Mouse (Mus musculus) adrenal gland, adult 18-20 months (tissue): ENCODE results near the gene St6galnac3. TPM values are rescaled to one million over a fixed set of nuclear protein-coding genes. Genes with fewer than 3 reads are reported as not detected.

Experiments
- DNase-seq, 2 experiments: peaks; one replicate each; pipeline ENCODE4 v3.0.0; 2021 to 2022; ENCODE audit warnings: low spot score in 2 of 2
- total RNA-seq, 2 experiments: library from RNA; stranded (reverse); gene quantifications; 1 replicate in 1 of 2; 2 replicates in 1 of 2; pipeline ENCODE4 v1.2.3; 2021

Gene St6galnac3
- total RNA-seq, 2 experiments from 2014 or later = 11.2 to 14.8 TPM

- no peak for DNase-seq
Measured at GRCm38 (mm10) chr3:153480005-153480635, 244.9 kb downstream of the St6galnac3 start.

- no peak for DNase-seq
Measured at GRCm38 (mm10) chr3:153475919-153476318, 249.1 kb downstream of the St6galnac3 start.

- DNase-seq = no peak
Measured at GRCm38 (mm10) chr3:153475461-153475860, 249.5 kb downstream of the St6galnac3 start.

DNA sequence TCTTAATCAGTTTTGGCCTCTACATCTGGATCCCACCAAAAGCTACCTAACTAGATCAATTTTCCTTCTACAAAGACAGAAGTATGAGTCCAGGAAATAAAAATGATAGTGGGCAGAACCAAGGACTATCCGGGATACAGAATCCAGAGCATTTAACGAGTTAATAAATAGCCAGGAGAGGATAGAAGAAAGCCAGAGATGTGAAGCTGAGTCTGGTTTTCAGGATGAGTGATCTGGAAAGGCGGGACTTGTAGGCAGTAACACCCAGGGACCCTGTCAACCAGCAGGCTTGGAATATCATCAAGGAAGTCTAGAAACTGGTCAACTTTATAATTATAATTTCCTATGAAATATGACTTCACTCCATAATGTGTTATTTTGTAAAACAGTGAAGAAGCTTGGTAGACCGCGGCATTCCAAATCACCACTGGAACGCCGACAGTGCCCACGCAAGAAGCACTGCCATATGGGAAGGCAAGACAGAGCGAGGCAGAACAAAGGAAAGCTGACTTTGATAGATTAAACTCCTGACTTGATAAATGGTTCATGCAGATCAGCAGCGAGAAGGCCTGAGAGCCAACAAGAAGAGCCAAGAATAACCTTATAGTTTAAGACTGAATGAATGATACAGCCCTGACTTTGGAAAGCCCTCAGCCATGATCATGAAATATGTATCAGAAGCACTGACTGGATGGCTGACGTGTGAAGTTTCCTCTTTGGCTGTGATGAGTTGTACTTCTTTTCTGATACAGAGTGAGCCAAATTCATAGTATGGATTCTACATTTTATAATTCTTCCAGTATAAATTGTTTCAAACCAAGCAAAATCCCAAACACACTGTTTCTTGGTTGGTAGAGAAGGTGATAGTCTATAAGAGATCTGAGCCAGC is 252.1 kb downstream of the St6galnac3 start:
- no peak for DNase-seq

DNA sequence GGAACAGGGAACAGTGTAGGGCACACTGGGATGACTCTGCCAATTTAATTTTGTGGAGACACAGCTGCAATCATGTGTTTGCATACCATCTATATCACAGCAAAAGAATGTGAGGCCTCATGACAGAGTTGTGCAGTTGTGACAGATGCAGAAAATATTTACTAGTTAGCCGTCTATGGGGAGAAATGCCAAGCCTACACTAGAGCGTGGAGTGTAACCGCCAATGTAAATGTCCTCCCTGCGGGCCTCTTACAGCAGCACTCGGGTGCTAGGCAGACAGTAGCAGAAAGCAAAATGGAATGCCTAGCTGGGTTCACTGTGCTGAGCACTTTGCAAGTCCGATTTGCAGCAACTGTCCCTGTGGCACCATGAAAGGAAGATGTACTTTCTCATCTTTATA is 261.1 kb downstream of the St6galnac3 start:
- DNase-seq = no peak

DNA sequence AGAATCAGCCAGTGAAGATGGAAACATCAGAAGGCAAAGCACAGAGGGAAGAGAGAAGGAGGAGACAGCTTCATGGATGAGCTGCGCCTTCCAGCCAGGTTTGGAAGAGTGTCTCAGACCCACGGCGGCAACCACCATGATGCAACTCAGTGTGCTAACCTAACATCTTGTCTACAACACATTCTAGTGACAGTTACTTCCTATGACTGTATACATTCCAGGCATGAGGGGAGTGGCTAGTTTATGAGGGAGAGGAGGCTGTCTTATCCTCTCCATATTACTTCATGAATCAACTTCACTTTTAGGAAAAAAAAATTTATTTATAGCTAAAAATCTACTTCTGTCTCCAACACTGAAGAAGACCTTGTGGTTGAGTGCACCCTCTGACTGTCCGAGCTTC is 264.8 kb downstream of the St6galnac3 start:
- no peak for DNase-seq

- no peak for DNase-seq
Measured at GRCm38 (mm10) chr3:153458593-153458992, 266.4 kb downstream of the St6galnac3 start.

DNA sequence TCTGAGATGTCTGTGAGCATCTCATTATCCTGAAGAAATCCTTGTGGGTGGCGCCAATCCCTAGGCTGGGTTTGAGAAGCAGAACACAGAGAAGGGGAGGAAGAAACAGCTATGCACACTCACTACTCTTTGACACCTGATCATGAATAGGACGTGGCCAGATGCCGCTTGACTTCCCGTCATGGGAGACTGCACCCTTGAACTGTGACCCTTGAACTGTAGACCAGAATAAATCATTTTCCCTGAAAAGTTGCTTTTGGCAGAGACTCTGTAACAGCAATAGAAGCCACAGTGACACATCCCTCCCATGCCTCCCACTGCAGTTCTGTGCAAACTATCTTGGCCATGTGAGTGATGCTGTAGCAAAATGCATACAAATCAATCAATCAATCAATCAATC is 267.3 kb downstream of the St6galnac3 start:
- no peak for DNase-seq

- no peak for DNase-seq
Measured at GRCm38 (mm10) chr3:153457203-153457602, 267.8 kb downstream of the St6galnac3 start.

- no peak for DNase-seq
Measured at GRCm38 (mm10) chr3:153456227-153456626, 268.7 kb downstream of the St6galnac3 start.

- DNase-seq = no peak
Measured at GRCm38 (mm10) chr3:153453127-153454049, 271.6 kb downstream of the St6galnac3 start.

GRCm38 (mm10) chr3:153452299-153452996 is 272.5 kb downstream of the St6galnac3 start:
- DNase-seq = no peak

DNA sequence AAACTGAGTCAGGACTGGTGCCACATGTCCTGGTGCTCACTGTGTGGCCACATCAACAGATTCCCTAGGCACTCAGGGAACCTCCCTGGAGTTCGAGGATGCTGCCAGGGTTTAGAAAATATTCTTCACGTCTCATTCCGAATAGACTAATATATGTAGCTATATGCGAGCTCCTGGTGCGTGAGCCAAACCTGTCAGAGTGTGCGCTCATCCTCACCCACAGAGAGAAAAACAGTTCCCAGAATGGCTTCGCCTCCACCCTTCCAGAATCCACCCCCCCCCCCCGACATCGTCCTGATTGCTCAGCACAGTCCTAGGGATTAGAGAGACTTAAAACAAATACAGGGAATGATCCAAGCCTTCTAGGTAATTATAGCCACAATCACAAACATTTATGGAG is 283.6 kb downstream of the St6galnac3 start:
- no peak for DNase-seq

DNA sequence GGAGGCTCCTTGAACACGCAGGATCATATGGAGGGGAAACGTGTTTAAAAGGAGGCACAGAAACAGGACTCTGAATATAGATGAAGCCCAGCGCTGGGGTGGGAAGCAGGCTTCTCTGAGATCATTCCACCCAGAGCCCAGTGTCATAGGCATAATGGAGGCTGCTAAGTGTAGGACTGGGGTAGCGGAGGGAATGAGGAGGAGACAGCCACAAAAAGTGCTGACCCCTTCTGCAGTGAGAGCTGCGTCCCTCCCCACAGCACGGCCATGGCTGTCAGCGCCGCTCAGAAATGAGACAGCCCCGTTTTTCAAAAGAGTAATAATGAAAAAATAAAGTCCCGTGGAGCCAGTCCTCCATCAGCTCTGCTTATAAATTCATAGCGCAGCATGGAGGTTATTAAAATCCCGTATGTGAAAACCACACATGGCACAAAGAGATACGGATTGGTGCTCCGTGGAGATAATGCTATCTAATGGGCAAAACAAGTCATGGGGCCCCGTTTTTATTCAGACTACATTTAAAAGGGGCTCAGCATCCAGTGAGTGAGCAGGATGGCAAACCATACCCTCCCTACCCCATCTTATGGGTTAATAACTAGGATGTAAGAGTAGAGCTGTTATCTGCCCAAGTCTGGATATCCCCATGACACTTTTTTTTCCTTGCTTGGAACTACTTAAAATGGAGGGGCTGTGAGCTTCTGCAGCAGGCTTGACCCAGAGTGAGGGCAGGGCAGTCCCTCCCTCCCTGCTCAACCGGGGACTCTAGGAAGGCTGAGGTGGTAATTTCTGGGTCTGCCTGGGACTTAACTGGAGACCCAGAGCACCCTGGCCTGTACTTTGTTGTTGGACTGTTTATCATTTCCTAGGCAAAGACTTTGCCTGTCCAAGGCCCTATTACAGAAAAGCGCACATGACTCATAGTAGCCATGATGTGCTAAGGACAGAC is 288.6 kb downstream of the St6galnac3 start:
- no peak for DNase-seq

GRCm38 (mm10) chr3:153433010-153433409 is 292.0 kb downstream of the St6galnac3 start:
- DNase-seq = no peak

DNA sequence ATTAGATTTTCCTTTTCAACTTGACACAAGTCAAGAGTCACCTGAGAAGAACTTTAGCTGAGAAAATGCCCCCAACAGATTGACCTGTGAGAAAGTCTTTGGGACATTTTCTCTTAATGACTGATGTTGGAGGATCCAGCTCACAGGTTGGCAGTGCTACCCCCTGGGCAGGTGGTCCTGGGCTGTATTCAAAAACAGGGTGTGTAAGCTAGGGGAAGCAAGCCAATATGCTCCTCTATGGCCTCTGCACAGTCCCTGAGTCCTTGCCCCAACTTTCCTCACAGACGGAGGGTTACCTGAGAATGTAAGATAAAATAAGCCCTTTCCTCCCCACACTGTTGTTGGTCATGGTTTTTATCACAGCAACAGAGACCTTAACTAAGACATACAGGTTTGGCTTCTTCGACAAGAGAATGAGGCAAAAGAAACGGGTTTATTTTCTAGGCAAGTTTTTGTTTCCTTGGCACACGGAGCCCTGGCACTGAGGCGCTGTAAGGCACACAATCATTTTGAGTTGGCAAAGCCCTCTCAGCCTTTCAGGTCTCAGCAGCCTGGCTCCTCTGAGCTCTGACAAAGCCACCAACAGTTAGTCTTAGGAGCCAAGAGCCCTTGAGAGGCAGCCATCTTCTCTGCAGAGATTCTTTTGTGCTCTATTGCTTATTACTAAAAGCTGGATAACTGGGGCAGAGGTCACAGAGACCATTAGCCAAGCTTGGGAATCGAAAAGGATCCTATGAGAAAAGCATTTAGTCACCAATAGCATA is 292.7 kb downstream of the St6galnac3 start:
- no peak for DNase-seq

- DNase-seq = no peak
Measured at GRCm38 (mm10) chr3:153429840-153430239, 295.1 kb downstream of the St6galnac3 start.

DNA sequence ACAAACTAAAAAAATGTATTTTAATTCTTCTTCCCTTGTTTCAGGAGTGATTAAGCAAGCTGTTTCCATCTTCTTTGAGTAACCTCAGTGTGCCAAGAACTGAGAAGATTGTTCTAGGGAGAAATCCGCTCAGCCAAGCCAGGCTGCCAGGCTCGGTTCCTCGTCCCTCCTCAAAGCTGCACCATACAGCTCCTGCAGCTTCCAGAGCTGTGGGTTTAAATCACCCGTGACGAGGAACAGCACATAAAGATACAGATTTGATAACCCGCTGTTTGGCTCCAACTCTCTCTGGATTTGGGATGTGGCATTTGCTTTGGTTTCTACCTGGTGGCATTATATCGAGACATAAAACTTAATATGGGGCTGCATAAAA is 303.1 kb downstream of the St6galnac3 start:
- DNase-seq = no peak
